Mouse (Mus musculus): ENCODE results near the gene Gas2l1.

The Gas2l1 gene

GRCm38 (mm10) chr11:5064282-5065055, 658 bp downstream of the Gas2l1 start:
- DNase-seq (ENCODE audit: low read depth, low spot score): no peak

- DNase-seq (ENCODE audit: low read depth, low spot score): no peak
These were observed 1.4 kb downstream of the Gas2l1 start for GRCm38 (mm10) chr11:5063561-5064281.

GRCm38 (mm10) chr11:5062860-5063505, 2.1 kb downstream of the Gas2l1 start:
- no peak for DNase-seq (ENCODE audit: low read depth, low spot score)

- no peak for DNase-seq (ENCODE audit: low read depth, low spot score)
These were observed 2.8 kb downstream of the Gas2l1 start for GRCm38 (mm10) chr11:5062326-5062725.

- DNase-seq (ENCODE audit: low read depth, low spot score): peak; percentile 89
These were observed 3.6 kb downstream of the Gas2l1 start for GRCm38 (mm10) chr11:5061413-5062139.

GRCm38 (mm10) chr11:5060756-5061412, 4.2 kb downstream of the Gas2l1 start:
- no peak for DNase-seq (ENCODE audit: low read depth, low spot score)

- no peak for DNase-seq (ENCODE audit: low read depth, low spot score)
These were observed 5.4 kb downstream of the Gas2l1 start for GRCm38 (mm10) chr11:5059704-5060156.

- no peak for DNase-seq (ENCODE audit: low read depth, low spot score)
These were observed 5.9 kb downstream of the Gas2l1 start for GRCm38 (mm10) chr11:5059230-5059629.

GRCm38 (mm10) chr11:5058783-5059182, 6.3 kb downstream of the Gas2l1 start:
- DNase-seq (ENCODE audit: low read depth, low spot score): no peak

GRCm38 (mm10) chr11:5057856-5058641, 7.1 kb downstream of the Gas2l1 start, which contains the start of gene Rasl10a:
Gene Rasl10a (plus strand): TSS chr11:5058128.
- no peak for DNase-seq (ENCODE audit: low read depth, low spot score)

GRCm38 (mm10) chr11:5057541-5057855, 7.6 kb downstream of the Gas2l1 start:
- DNase-seq (ENCODE audit: low read depth, low spot score): no peak

- DNase-seq (ENCODE audit: low read depth, low spot score): no peak
These were observed 8.1 kb downstream of the Gas2l1 start for GRCm38 (mm10) chr11:5057064-5057463.

- DNase-seq (ENCODE audit: low read depth, low spot score): no peak
These were observed 8.9 kb downstream of the Gas2l1 start for GRCm38 (mm10) chr11:5055945-5056938.

GRCm38 (mm10) chr11:5054874-5055273, 10.3 kb downstream of the Gas2l1 start:
- no peak for DNase-seq (ENCODE audit: low read depth, low spot score)

GRCm38 (mm10) chr11:5054151-5054550, 11.0 kb downstream of the Gas2l1 start:
- no peak for DNase-seq (ENCODE audit: low read depth, low spot score)

- no peak for DNase-seq (ENCODE audit: low read depth, low spot score)
These were observed 12.8 kb downstream of the Gas2l1 start for GRCm38 (mm10) chr11:5052200-5052854.

GRCm38 (mm10) chr11:5051629-5052028, 13.5 kb downstream of the Gas2l1 start:
- no peak for DNase-seq (ENCODE audit: low read depth, low spot score)

- no peak for DNase-seq (ENCODE audit: low read depth, low spot score)
These were observed 18.7 kb downstream of the Gas2l1 start for GRCm38 (mm10) chr11:5046321-5046926.

All from skeletal muscle tissue, adult 2 months (tissue).